ENCODE assay signal across 18 mouse cellular contexts in the genomic region with DNA sequence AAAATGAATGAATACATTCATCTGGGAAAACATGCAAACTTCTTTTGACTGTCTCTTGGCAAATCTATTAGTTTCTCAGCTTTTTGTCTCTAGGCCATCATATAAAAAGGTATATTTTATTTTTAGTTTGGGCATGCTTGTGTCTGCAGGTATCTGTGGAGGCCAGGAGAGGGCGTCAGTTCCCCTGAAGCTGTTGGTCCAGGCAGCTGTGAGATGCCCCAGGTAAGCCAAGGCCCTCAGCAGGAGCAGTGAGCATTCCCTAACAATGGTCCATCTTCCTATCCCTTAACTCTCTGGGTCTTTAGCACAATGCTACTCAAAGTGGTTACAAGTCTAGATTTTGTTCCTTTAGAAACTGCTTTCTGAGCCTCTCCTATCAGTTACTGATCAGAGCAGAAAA.
"Had no signal": no experiment of that assay in that cellular context is flagged by ENCODE, and none has a peak within 500 bp of the region (broad histone marks: within the 10 kb centered on the region; RNA-seq: fewer than 3 reads in every experiment).

No protein-coding gene starts in this region.

- H3K4me2 ChIP-seq: kidney, embryonic 15.5 days; limb, embryonic 12.5 days; liver, embryonic 15.5 days; midbrain, embryonic 11.5 days; neural tube, embryonic 15.5 days had no signal

- H3K27me3 ChIP-seq: kidney, embryonic 15.5 days; liver, embryonic 15.5 days; megakaryocyte, embryonic 14.5 days; neural tube, embryonic 15.5 days had no signal

- H3K36me3 ChIP-seq: kidney, embryonic 15.5 days; limb, embryonic 12.5 days; liver, embryonic 15.5 days; neural tube, embryonic 15.5 days had no signal

- H3K9me3 ChIP-seq: kidney, embryonic 15.5 days; limb, embryonic 12.5 days; liver, embryonic 15.5 days; megakaryocyte, embryonic 14.5 days; neural tube, embryonic 15.5 days had no signal

- DNase-seq: kidney, adult 2 months; kidney, postnatal 36 days; liver; lung, adult 2 months; lung, postnatal 4 days; right cerebral cortex, adult 18-20 months; right cerebral cortex, postnatal 25 days; thymus, adult 18-20 months; thymus, postnatal 14 days had no signal

- ATAC-seq: lung, postnatal 0 days; midbrain, embryonic 16.5 days had no signal

- H3K9ac ChIP-seq: kidney, embryonic 15.5 days; limb, embryonic 12.5 days; liver, embryonic 15.5 days; neural tube, embryonic 15.5 days had no signal

- H3K27ac ChIP-seq: kidney, embryonic 15.5 days; left cerebral cortex, adult 2 months; limb, embryonic 12.5 days; liver, embryonic 15.5 days; neural tube, embryonic 15.5 days had no signal

- H3K4me1 ChIP-seq: kidney, embryonic 15.5 days; limb, embryonic 12.5 days; liver, embryonic 15.5 days; megakaryocyte, embryonic 14.5 days had no signal

- H3K4me3 ChIP-seq: kidney, embryonic 15.5 days; left cerebral cortex, adult 2 months; limb, embryonic 12.5 days; liver, embryonic 15.5 days; megakaryocyte, embryonic 14.5 days; neural tube, embryonic 15.5 days had no signal
